Mouse (Mus musculus): ENCODE data around the gene Rnf19b.

DNA sequence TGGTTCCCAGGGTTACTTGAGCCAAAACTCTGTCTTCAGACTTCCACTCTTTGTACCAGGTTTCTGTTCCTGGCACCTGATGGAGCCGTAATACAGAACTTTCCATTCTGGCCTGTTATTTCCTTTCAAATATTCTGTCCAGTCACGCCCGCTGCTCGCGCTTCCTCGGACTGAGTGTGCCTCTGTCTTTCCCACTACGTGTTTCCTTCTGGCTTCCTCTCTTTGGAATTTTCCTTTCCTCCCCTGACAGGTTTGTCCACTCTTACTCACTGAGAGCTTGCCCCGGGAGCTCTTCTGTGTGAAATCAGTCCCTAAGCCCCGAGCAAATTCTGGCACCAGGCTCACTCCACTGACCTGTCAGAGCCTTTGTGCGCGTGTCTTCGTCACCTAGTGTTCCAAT is 3.3 kb upstream of the Rnf19b start:
- TF ChIP-seq POLR2A (IDR thresholded peaks at IDR 0.05; ENCODE audit: borderline replicate concordance, extremely low read depth, low read depth, low read length) (no peak), CTCF (IDR thresholded peaks at IDR 0.05; ENCODE audit: insufficient read depth, low read length) (no peak)
